Comparison of ENCODE assay signal across 8 mouse cellular contexts in genomic region chr5:123133784-123134143, GRCm38 (mm10). TPM values are rescaled to one million over a fixed set of nuclear protein-coding genes. Genes with fewer than 3 reads are reported as not detected.
DNase-seq lines count a peak whose midpoint lies in the region; ATAC-seq and TF ChIP-seq lines count a peak whose summit lies in the region.
"Had no signal": no experiment of that assay in that cellular context is flagged by ENCODE, and none has a peak within 500 bp of the region (broad histone marks: within the 10 kb centered on the region; RNA-seq: fewer than 3 reads in every experiment).

No protein-coding gene starts in this region.

- peak overlapping the region; percentile 100 for H3K4me2 ChIP-seq in lung, embryonic 14.5 days
- H3K4me2 ChIP-seq in intestine, embryonic 15.5 days (replicated peaks), result 0 out of 2 replicates have a peak overlapping the region, but pooled peaks have one; percentile 93
- peak overlapping the region; percentile 91 for H3K4me2 ChIP-seq in neural tube, embryonic 15.5 days

- peaks cover 44% of the 10 kb centered on the region for H3K4me1 ChIP-seq in lung, embryonic 14.5 days (ENCODE audit: insufficient read depth)
- peaks cover 26% of the 10 kb centered on the region for H3K4me1 ChIP-seq in lung, adult 2 months (ENCODE audit: control insufficient read depth, insufficient read depth, low read length)
- peaks cover 11% of the 10 kb centered on the region for H3K4me1 ChIP-seq in embryonic fibroblast, embryonic 13.5 days (ENCODE audit: control insufficient read depth, insufficient read depth, low read length)
- peaks cover 65% of the 10 kb centered on the region for H3K4me1 ChIP-seq in intestine, embryonic 15.5 days (replicated peaks)
- peaks cover 68% of the 10 kb centered on the region for H3K4me1 ChIP-seq in neural tube, embryonic 15.5 days

- peaks cover 23% of the 10 kb centered on the region; the same call in 1 of the 2 replicates for H3K36me3 ChIP-seq in lung, embryonic 14.5 days (ENCODE audit: insufficient read depth)
- H3K36me3 ChIP-seq in intestine, embryonic 15.5 days, result no peaks in the 10 kb centered on the region
- 0 out of 2 replicates have a peak, but pooled peaks cover 5% of the 10 kb centered on the region for H3K36me3 ChIP-seq in neural tube, embryonic 15.5 days

- TF ChIP-seq CTCF in lung, embryonic 14.5 days (IDR thresholded peaks at IDR 0.05; ENCODE audit: low read depth), result no peak
- TF ChIP-seq CTCF in lung, adult 2 months (IDR thresholded peaks at IDR 0.05; ENCODE audit: insufficient read depth, low read length), result no peak
- no peak for TF ChIP-seq CTCF in embryonic fibroblast, embryonic 13.5 days (IDR thresholded peaks at IDR 0.05; ENCODE audit: borderline replicate concordance, insufficient read depth, low read length)

- ATAC-seq in lung, embryonic 14.5 days (ENCODE audit: insufficient read depth), result peak; percentile 9; the same call in 1 of the 2 replicates
- ATAC-seq in intestine, embryonic 15.5 days, result no peak
- ATAC-seq in neural tube, embryonic 15.5 days (ENCODE audit: low FRiP score), result no peak

- H3K27ac ChIP-seq in lung, embryonic 14.5 days (ENCODE audit: low read depth), result peak overlapping the region; percentile 100
- H3K27ac ChIP-seq in embryonic fibroblast, embryonic 13.5 days (ENCODE audit: insufficient read depth, low read length), result peak overlapping the region; percentile 28
- H3K27ac ChIP-seq in intestine, embryonic 15.5 days, result peak overlapping the region; percentile 100
- H3K27ac ChIP-seq in neural tube, embryonic 15.5 days (replicated peaks), result peak overlapping the region; percentile 97

- H3K9me3 ChIP-seq in lung, embryonic 14.5 days (ENCODE audit: low read depth, low read length), result no peaks in the 10 kb centered on the region
- no peaks in the 10 kb centered on the region for H3K9me3 ChIP-seq in intestine, embryonic 15.5 days
- H3K9me3 ChIP-seq in neural tube, embryonic 15.5 days (replicated peaks), result no peaks in the 10 kb centered on the region

- no peak overlapping the region for H3K4me3 ChIP-seq in lung, embryonic 14.5 days (ENCODE audit: low read depth, low read length)
- H3K4me3 ChIP-seq in lung, adult 2 months (replicated peaks; ENCODE audit: extremely low read depth, low read depth, low read length), result no peak overlapping the region
- 0 out of 2 replicates have a peak overlapping the region, but pooled peaks have one; percentile 11 for H3K4me3 ChIP-seq in embryonic fibroblast, embryonic 13.5 days (ENCODE audit: insufficient read depth, low read length)
- no peak overlapping the region for H3K4me3 ChIP-seq in intestine, embryonic 15.5 days (replicated peaks)
- H3K4me3 ChIP-seq in neural tube, embryonic 15.5 days (replicated peaks), result peak overlapping the region; percentile 45; the same call in 1 of the 2 replicates

- H3K27me3 ChIP-seq in lung, embryonic 14.5 days (ENCODE audit: insufficient read depth, low read length), result no peaks in the 10 kb centered on the region
- H3K27me3 ChIP-seq in intestine, embryonic 15.5 days (replicated peaks), result no peaks in the 10 kb centered on the region
- no peaks in the 10 kb centered on the region for H3K27me3 ChIP-seq in neural tube, embryonic 15.5 days (replicated peaks)

- no peak for TF ChIP-seq POLR2A in lung, adult 2 months (IDR thresholded peaks at IDR 0.05; ENCODE audit: borderline replicate concordance, extremely low read depth, low read depth, low read length)
- no peak for TF ChIP-seq POLR2A in embryonic fibroblast, embryonic 13.5 days (IDR thresholded peaks at IDR 0.05; ENCODE audit: low read depth, low read length)

- peak; percentile 72 for DNase-seq in lung, embryonic 14.5 days
- DNase-seq in lung, adult 2 months, result no peak
- DNase-seq in Muller cell, postnatal 12 days (ENCODE audit: inconsistent ontology term), result no peak
- DNase-seq in yolk sac, embryonic 10.5 days (ENCODE audit: low spot score), result no peak

- H3K9ac ChIP-seq in lung, embryonic 14.5 days, result no peak overlapping the region
- H3K9ac ChIP-seq in intestine, embryonic 15.5 days, result no peak overlapping the region
- no peak overlapping the region for H3K9ac ChIP-seq in neural tube, embryonic 15.5 days (replicated peaks)

- 13% methylated on average over 7 of the region's 7 CpGs for WGBS in lung, embryonic 14.5 days
- 28% methylated on average over 7 of the region's 7 CpGs for WGBS in lung, adult 2 months
- 27% methylated on average over 7 of the region's 7 CpGs for WGBS in intestine, embryonic 15.5 days
- 12% methylated on average over 7 of the region's 7 CpGs for WGBS in neural tube, embryonic 15.5 days

RNA-seq across cellular contexts. Expression of gene Rhof, which starts 1.3 kb away (rescaled TPM):
- polyA plus RNA-seq in lung, embryonic 14.5 days (2014; fragmentation: Nextera tagmentation; extraction: Ambion mirVana), result 2.4 and 2.5 TPM in 2 replicates
- polyA plus RNA-seq in lung, adult 2 months (2012; rRNA removed), result 10.0 and 10.8 TPM in 2 replicates
- 2.3 and 2.4 TPM in 2 replicates for polyA plus RNA-seq in embryonic fibroblast, embryonic 13.5 days (2011; ENCODE audit: insufficient read length, low read depth, missing spikeins)
- polyA plus RNA-seq in intestine, embryonic 15.5 days (2015; fragmentation: Nextera tagmentation; extraction: Ambion mirVana), result 1.7 and 2.3 TPM in 2 replicates
- 19.2 and 20.9 TPM in 2 replicates for polyA plus RNA-seq in neural tube, embryonic 15.5 days (2015; fragmentation: Nextera tagmentation; extraction: Ambion mirVana)

RNA-seq across cellular contexts. Expression of gene Setd1b, which starts 8.2 kb away (rescaled TPM):
- 11.5 and 12.1 TPM in 2 replicates for polyA plus RNA-seq in lung, embryonic 14.5 days (2014; fragmentation: Nextera tagmentation; extraction: Ambion mirVana)
- 12.9 and 15.2 TPM in 2 replicates for polyA plus RNA-seq in lung, adult 2 months (2012; rRNA removed)
- polyA plus RNA-seq in embryonic fibroblast, embryonic 13.5 days (2011; ENCODE audit: insufficient read length, low read depth, missing spikeins), result 12.4 and 15.1 TPM in 2 replicates
- polyA plus RNA-seq in intestine, embryonic 15.5 days (2015; fragmentation: Nextera tagmentation; extraction: Ambion mirVana), result 7.6 and 8.4 TPM in 2 replicates
- 10.5 and 11.2 TPM in 2 replicates for polyA plus RNA-seq in neural tube, embryonic 15.5 days (2015; fragmentation: Nextera tagmentation; extraction: Ambion mirVana)

RNA-seq across cellular contexts. Expression of gene Psmd9, which starts 35.4 kb away (rescaled TPM):
- polyA plus RNA-seq in lung, embryonic 14.5 days (2014; fragmentation: Nextera tagmentation; extraction: Ambion mirVana), result 70.9 and 81.7 TPM in 2 replicates
- polyA plus RNA-seq in lung, adult 2 months (2012; rRNA removed), result 19.3 and 21.5 TPM in 2 replicates
- polyA plus RNA-seq in embryonic fibroblast, embryonic 13.5 days (2011; ENCODE audit: insufficient read length, low read depth, missing spikeins), result 23.0 and 28.4 TPM in 2 replicates
- polyA plus RNA-seq in intestine, embryonic 15.5 days (2015; fragmentation: Nextera tagmentation; extraction: Ambion mirVana), result 68.5 and 69.1 TPM in 2 replicates
- polyA plus RNA-seq in neural tube, embryonic 15.5 days (2015; fragmentation: Nextera tagmentation; extraction: Ambion mirVana), result 79.5 and 81.1 TPM in 2 replicates

RNA-seq across cellular contexts. Expression of gene Hpd, which starts 48.8 kb away (rescaled TPM):
- polyA plus RNA-seq in lung, embryonic 14.5 days (2014; fragmentation: Nextera tagmentation; extraction: Ambion mirVana), result not detected in 2 replicates
- 1.4 and 2.2 TPM in 2 replicates for polyA plus RNA-seq in lung, adult 2 months (2012; rRNA removed)
- polyA plus RNA-seq in embryonic fibroblast, embryonic 13.5 days (2011; ENCODE audit: insufficient read length, low read depth, missing spikeins), result not detected in 2 replicates
- polyA plus RNA-seq in intestine, embryonic 15.5 days (2015; fragmentation: Nextera tagmentation; extraction: Ambion mirVana), result 4.7 and 6.8 TPM in 2 replicates
- 0.50 TPM in 1 of 2 replicates, not detected in the other for polyA plus RNA-seq in neural tube, embryonic 15.5 days (2015; fragmentation: Nextera tagmentation; extraction: Ambion mirVana)
- polyA plus RNA-seq: macrophage had no signal

Comparison
In these comparisons a context has a peak if more than half of its experiments do, and no peak if none do; other contexts are left out.
1. H3K27ac ChIP-seq: peak in every context shown above with its lines; median percentile 100 in lung, embryonic 14.5 days; 100 in intestine, embryonic 15.5 days; 97 in neural tube, embryonic 15.5 days; 28 in embryonic fibroblast, embryonic 13.5 days.
2. H3K4me3 ChIP-seq: peak in embryonic fibroblast, embryonic 13.5 days (single experiment) and neural tube, embryonic 15.5 days (single experiment); none in lung, embryonic 14.5 days (single experiment), lung, adult 2 months (single experiment) and intestine, embryonic 15.5 days (single experiment).
3. Peak in every context shown above with its lines, with median percentiles within 50 percentile points of each other: H3K4me2 ChIP-seq.